Mouse (Mus musculus): ENCODE measurements around the gene 2810408A11Rik. TPM values are rescaled to one million over a fixed set of nuclear protein-coding genes. Genes with fewer than 3 reads are reported as not detected.
A peak's percentile ranks its signal among the peaks of the same experiment; 100 is the strongest.

The 2810408A11Rik gene
- total and polyA plus RNA-seq, 2 experiments from 2014 or later = 3.9 to 6.3 TPM

- DNase-seq (ENCODE audit: low spot score) = no peak
- Histone ChIP-seq H3K4me3 (ENCODE audit: low read depth, low read length) (peak overlapping the region; percentile 58), H3K36me3 (replicated peaks; ENCODE audit: control insufficient read depth, insufficient read depth, low read length) (no peaks in the 10 kb centered on the region), H3K9me3 (replicated peaks; ENCODE audit: control insufficient read depth, low read length) (no peaks in the 10 kb centered on the region), H3K27ac (ENCODE audit: low read depth) (no peak overlapping the region), H3K4me1 (ENCODE audit: control insufficient read depth, insufficient read depth) (peaks cover 8% of the 10 kb centered on the region; the same call in 1 of the 2 replicates), H3K27me3 (ENCODE audit: control insufficient read depth, insufficient read depth, low read length) (no peaks in the 10 kb centered on the region), H3K9ac (replicated peaks; ENCODE audit: low read depth, low read length) (peak overlapping the region; percentile 59; the same call in 1 of the 2 replicates), H3K4me2 (ENCODE audit: low read depth, low read length) (peak overlapping the region; percentile 81)
- no peak for TF ChIP-seq CTCF (IDR thresholded peaks at IDR 0.05; ENCODE audit: low read depth)
- TF ChIP-seq EP300 (IDR thresholded peaks at IDR 0.05; ENCODE audit: low read depth) = no peak
- ATAC-seq (ENCODE audit: insufficient read depth, low read depth) = no peak
- 58% methylated on average over 15 of the region's 15 CpGs for WGBS
Observed at GRCm38 (mm10) chr11:69879711-69880110, 21.1 kb downstream of the 2810408A11Rik start.

- WGBS = 82% methylated on average over 6 of the region's 6 CpGs
Observed at GRCm38 (mm10) chr11:69878952-69879351, 21.8 kb downstream of the 2810408A11Rik start.

GRCm38 (mm10) chr11:69878399-69878798, 22.4 kb downstream of the 2810408A11Rik start:
- H3K4me3 ChIP-seq (ENCODE audit: low read depth, low read length) = no peak overlapping the region
- WGBS = 69% methylated on average over 3 of the region's 3 CpGs
- DNase-seq (ENCODE audit: low spot score) (no peak), ATAC-seq (ENCODE audit: insufficient read depth, low read depth) (no peak)
- H3K4me1 ChIP-seq (ENCODE audit: control insufficient read depth, insufficient read depth) = peaks cover 8% of the 10 kb centered on the region; the same call in 1 of the 2 replicates
- no peaks in the 10 kb centered on the region for H3K9me3 ChIP-seq (replicated peaks; ENCODE audit: control insufficient read depth, low read length)
- H3K4me2 ChIP-seq (ENCODE audit: low read depth, low read length) = 0 out of 2 replicates have a peak overlapping the region, but pooled peaks have one; percentile 81
- no peaks in the 10 kb centered on the region for H3K27me3 ChIP-seq (ENCODE audit: control insufficient read depth, insufficient read depth, low read length)
- H3K27ac ChIP-seq (ENCODE audit: low read depth) = no peak overlapping the region
- TF ChIP-seq CTCF (IDR thresholded peaks at IDR 0.05; ENCODE audit: low read depth) = no peak
- no peak for TF ChIP-seq EP300 (IDR thresholded peaks at IDR 0.05; ENCODE audit: low read depth)
- no peak overlapping the region for H3K9ac ChIP-seq (replicated peaks; ENCODE audit: low read depth, low read length)
- no peaks in the 10 kb centered on the region for H3K36me3 ChIP-seq (replicated peaks; ENCODE audit: control insufficient read depth, insufficient read depth, low read length)

More at GRCm38 (mm10) chr11:69878952-69879351, 21.8 kb downstream of the 2810408A11Rik start:
- H3K27me3 ChIP-seq (ENCODE audit: control insufficient read depth, insufficient read depth, low read length) = no peaks in the 10 kb centered on the region
- no peak overlapping the region for H3K9ac ChIP-seq (replicated peaks; ENCODE audit: low read depth, low read length)
- TF ChIP-seq EP300 (IDR thresholded peaks at IDR 0.05; ENCODE audit: low read depth) (no peak), CTCF (IDR thresholded peaks at IDR 0.05; ENCODE audit: low read depth) (no peak)
- 0 out of 2 replicates have a peak overlapping the region, but pooled peaks have one; percentile 58 for H3K4me3 ChIP-seq (ENCODE audit: low read depth, low read length)
- peaks cover 8% of the 10 kb centered on the region; the same call in 1 of the 2 replicates for H3K4me1 ChIP-seq (ENCODE audit: control insufficient read depth, insufficient read depth)
- no peaks in the 10 kb centered on the region for H3K9me3 ChIP-seq (replicated peaks; ENCODE audit: control insufficient read depth, low read length)
- no peaks in the 10 kb centered on the region for H3K36me3 ChIP-seq (replicated peaks; ENCODE audit: control insufficient read depth, insufficient read depth, low read length)
- peak overlapping the region; percentile 81; the same call in 1 of the 2 replicates for H3K4me2 ChIP-seq (ENCODE audit: low read depth, low read length)
- H3K27ac ChIP-seq (ENCODE audit: low read depth) = no peak overlapping the region
- DNase-seq (ENCODE audit: low spot score) = no peak
- ATAC-seq (ENCODE audit: insufficient read depth, low read depth) = no peak

GRCm38 (mm10) chr11:69877878-69878277, 22.9 kb downstream of the 2810408A11Rik start, which contains the start of gene Tmem95:
TSS of gene Tmem95 (minus strand) at chr11:69878018.
- Histone ChIP-seq H3K4me1 (ENCODE audit: control insufficient read depth, insufficient read depth) (peaks cover 8% of the 10 kb centered on the region; the same call in 1 of the 2 replicates), H3K27ac (ENCODE audit: low read depth) (peak within 1 kb of the TSS; percentile 79; the same call in 1 of the 2 replicates), H3K4me3 (ENCODE audit: low read depth, low read length) (no peak within 1 kb of the TSS), H3K27me3 (ENCODE audit: control insufficient read depth, insufficient read depth, low read length) (no peaks in the 10 kb centered on the region), H3K4me2 (ENCODE audit: low read depth, low read length) (peak within 1 kb of the TSS; percentile 81), H3K9me3 (replicated peaks; ENCODE audit: control insufficient read depth, low read length) (no peaks in the 10 kb centered on the region), H3K36me3 (replicated peaks; ENCODE audit: control insufficient read depth, insufficient read depth, low read length) (no peaks in the 10 kb centered on the region), H3K9ac (replicated peaks; ENCODE audit: low read depth, low read length) (no peak within 1 kb of the TSS; the same call in 1 of the 2 replicates)
- TF ChIP-seq EP300 (IDR thresholded peaks at IDR 0.05; ENCODE audit: low read depth) (no peak), CTCF (IDR thresholded peaks at IDR 0.05; ENCODE audit: low read depth) (no peak)
- 84% methylated on average over 11 of the region's 11 CpGs for WGBS
- no peak for ATAC-seq (ENCODE audit: insufficient read depth, low read depth)
- DNase-seq (ENCODE audit: low spot score) = no peak

DNA sequence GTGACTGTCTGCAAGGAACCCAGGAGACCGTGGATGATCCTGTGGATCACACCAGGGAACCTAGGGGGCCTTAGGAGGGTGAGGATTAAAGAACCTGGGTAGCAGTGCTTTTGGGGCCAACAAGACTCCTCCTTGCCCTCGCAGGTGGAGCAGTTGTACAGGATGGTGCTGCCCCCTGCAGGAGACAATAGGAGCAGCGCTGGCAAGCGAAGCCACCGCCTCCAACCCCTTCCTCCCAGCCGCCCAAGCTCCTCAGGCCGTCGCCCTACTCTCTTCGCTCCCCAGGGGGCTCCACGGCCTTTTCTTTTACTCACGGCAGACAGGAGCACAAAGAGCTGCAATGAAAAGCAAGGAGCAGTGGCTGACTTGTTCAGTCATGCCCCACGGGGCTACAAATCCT, 23.9 kb downstream of the 2810408A11Rik start:
- peaks cover 8% of the 10 kb centered on the region; the same call in 1 of the 2 replicates for H3K4me1 ChIP-seq (ENCODE audit: control insufficient read depth, insufficient read depth)

More for the DNA sequence above, 23.9 kb downstream of the 2810408A11Rik start:
- TF ChIP-seq EP300 (IDR thresholded peaks at IDR 0.05; ENCODE audit: low read depth) (no peak), CTCF (IDR thresholded peaks at IDR 0.05; ENCODE audit: low read depth) (peak; percentile 94)
- Histone ChIP-seq H3K4me3 (ENCODE audit: low read depth, low read length) (no peak overlapping the region), H3K27ac (ENCODE audit: low read depth) (peak overlapping the region; percentile 79), H3K9ac (replicated peaks; ENCODE audit: low read depth, low read length) (no peak overlapping the region; the same call in 1 of the 2 replicates), H3K27me3 (ENCODE audit: control insufficient read depth, insufficient read depth, low read length) (no peaks in the 10 kb centered on the region), H3K9me3 (replicated peaks; ENCODE audit: control insufficient read depth, low read length) (no peaks in the 10 kb centered on the region), H3K4me2 (ENCODE audit: low read depth, low read length) (peak overlapping the region; percentile 46), H3K36me3 (replicated peaks; ENCODE audit: control insufficient read depth, insufficient read depth, low read length) (no peaks in the 10 kb centered on the region)
- WGBS = 5% methylated on average over 12 of the region's 12 CpGs
- peak; percentile 87 for DNase-seq (ENCODE audit: low spot score)
- peak; percentile 40; the same call in 1 of the 2 replicates for ATAC-seq (ENCODE audit: insufficient read depth, low read depth)
